Mouse (Mus musculus): ENCODE measurements around the gene Zmynd15.

- no peak for TF ChIP-seq CTCF (IDR thresholded peaks at IDR 0.05; ENCODE audit: control insufficient read depth, insufficient read depth, insufficient read length)
- TF ChIP-seq FOSL1 (IDR thresholded peaks at IDR 0.05; ENCODE audit: insufficient read depth, low read length, poor library complexity, severe bottlenecking), result no peak
These were observed 8.8 kb downstream of the Zmynd15 start for GRCm38 (mm10) chr11:70467902-70468619.

All from C2C12 (cell line).